Mouse (Mus musculus) heart, embryonic 12.5 days (tissue): Measurements from ENCODE around the gene Gla. TPM values are rescaled to one million over a fixed set of nuclear protein-coding genes. Genes with fewer than 3 reads are reported as not detected.

Experiments
- ATAC-seq: fragments of 200-750 bp; cut with Nextera tagmentation; 2 replicates; pipeline ENCODE4 v1.8.0; 2017; ENCODE audit warnings: moderate TSS enrichment, moderate library complexity; ENCODE audit not compliant: insufficient number of reproducible peaks, low FRiP score
- H3K27ac ChIP-seq: fragments of 300-500 bp; sonication (generic); 2 replicates; pipeline ENCODE4 v1.5.1; 2016; ENCODE audit warnings: mild to moderate bottlenecking, moderate library complexity; ENCODE audit not compliant: poor library complexity, severe bottlenecking
- H3K27me3 ChIP-seq: fragments of 300-500 bp; sonication (generic); replicated peaks from 2 replicates; pipeline ENCODE4 v1.6.1; 2016; ENCODE audit warnings: mild to moderate bottlenecking, moderate library complexity
- H3K36me3 ChIP-seq: fragments of 300-500 bp; sonication (generic); 2 replicates; pipeline ENCODE4 v1.6.1; 2016; ENCODE audit warnings: mild to moderate bottlenecking, moderate library complexity
- H3K4me1 ChIP-seq: fragments of 300-500 bp; sonication (generic); replicated peaks from 2 replicates; pipeline ENCODE4 v1.6.1; 2016; ENCODE audit warnings: mild to moderate bottlenecking
- H3K4me2 ChIP-seq: fragments of 300-500 bp; sonication (generic); 2 replicates; pipeline ENCODE4 v1.6.1; 2016; ENCODE audit warnings: mild to moderate bottlenecking, moderate library complexity
- H3K4me3 ChIP-seq: fragments of 300-500 bp; sonication (generic); 2 replicates; pipeline ENCODE4 v1.5.1; 2016; ENCODE audit warnings: mild to moderate bottlenecking
- H3K9ac ChIP-seq: fragments of 300-500 bp; sonication (generic); 2 replicates; pipeline ENCODE4 v1.6.1; 2016; ENCODE audit warnings: mild to moderate bottlenecking, moderate library complexity
- H3K9me3 ChIP-seq: fragments of 300-500 bp; sonication (generic); replicated peaks from 2 replicates; pipeline ENCODE4 v1.6.1; 2016; ENCODE audit warnings: mild to moderate bottlenecking, moderate library complexity
- WGBS: fragments of 180-500 bp; shearing (Covaris S2); methylation state at CpG from one replicate; pipeline ENCODE4 v1.1.7; 2016; 5-methylcytosine and 5-hydroxymethylcytosine counted together
- polyA plus RNA-seq: library from polyadenylated mRNA; unstranded; fragments of >200 nt; fragmentation: Nextera tagmentation; extraction: Ambion mirVana; gene quantifications from 2 replicates; pipeline ENCODE4 v1.2.1, GENCODE M21; 2016

Gla gene
- polyA plus RNA-seq, 1 experiment from 2014 or later, result 4.9 TPM

DNA sequence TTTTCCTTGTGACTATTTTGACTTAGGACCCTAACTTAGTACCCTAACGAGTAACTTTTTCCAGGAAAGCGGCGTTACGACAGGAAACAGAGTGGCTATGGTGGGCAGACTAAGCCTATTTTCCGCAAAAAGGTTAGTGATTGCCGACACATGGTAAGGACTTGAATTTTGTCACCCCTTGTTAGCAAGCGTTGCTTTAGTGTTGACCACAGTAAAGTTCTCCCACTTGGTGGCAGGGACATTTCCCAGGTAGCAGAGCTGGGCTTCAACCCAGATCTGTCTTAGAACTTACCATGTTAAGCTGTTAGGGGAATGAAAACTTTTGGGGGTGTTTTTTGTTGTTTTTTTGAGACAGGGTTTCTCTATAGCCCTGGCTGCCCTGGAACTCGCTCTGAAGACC lies 14.5 kb downstream of the Gla start:
- H3K4me1 ChIP-seq, result no peaks in the 10 kb centered on the region
- peaks cover 13% of the 10 kb centered on the region for H3K36me3 ChIP-seq
- H3K4me3 ChIP-seq, result peak overlapping the region; percentile 64
- H3K9ac ChIP-seq, result peak overlapping the region; percentile 86
- WGBS, result 34% methylated on average over 8 of the region's 8 CpGs
- no peaks in the 10 kb centered on the region for H3K27me3 ChIP-seq
- peak overlapping the region; percentile 89; the same call in 1 of the 2 replicates for H3K27ac ChIP-seq
- peak overlapping the region; percentile 74 for H3K4me2 ChIP-seq
- no peak for ATAC-seq
- H3K9me3 ChIP-seq, result no peaks in the 10 kb centered on the region

DNA sequence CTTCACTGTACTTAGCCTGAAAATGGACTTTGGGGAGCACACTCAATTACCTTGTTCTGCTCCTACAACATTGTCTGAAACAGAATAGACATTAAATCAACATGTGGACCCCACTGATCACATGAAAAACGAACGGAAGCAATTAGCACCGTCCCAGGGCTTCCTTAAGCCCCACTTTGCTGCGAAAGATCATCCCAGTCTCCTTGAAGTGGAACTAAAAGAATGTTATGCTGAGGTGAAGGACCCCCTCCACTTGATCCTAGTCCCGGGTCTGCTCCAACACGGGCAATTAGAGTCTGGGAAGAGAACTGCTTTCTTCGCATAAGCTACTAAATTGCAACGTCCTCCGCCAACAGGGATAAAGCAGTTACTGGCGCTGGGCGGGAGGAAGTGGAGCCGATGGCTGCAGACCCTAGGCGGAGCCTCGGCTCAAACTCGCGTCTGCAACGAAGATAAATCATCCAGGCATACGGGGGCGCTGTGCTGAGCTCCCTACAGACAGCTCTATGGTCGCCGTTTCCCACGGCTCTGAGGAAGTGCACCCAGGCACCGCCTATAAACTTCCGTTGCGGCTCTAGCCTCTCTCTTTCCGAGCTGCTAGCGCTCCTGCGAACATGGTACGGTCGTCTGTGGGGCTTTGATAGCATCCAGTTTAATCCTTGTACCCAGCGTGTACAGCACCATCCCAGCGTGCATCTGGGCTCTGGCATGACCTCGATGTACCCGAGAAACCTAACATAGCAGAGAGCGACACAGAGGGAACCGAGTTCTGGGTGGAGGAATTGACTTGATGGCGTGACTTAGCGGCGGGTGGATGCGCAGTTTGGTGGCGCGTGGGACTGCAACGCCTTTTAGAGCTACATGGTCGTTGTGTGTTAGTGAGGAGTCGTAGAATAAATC lies 15.6 kb downstream of the Gla start, which contains the start of gene Rpl36a:
Gene Rpl36a (plus strand): TSS at position 552 of the 900 bp plus-strand sequence.
- 16% methylated on average over 45 of the region's 45 CpGs for WGBS
- H3K27ac ChIP-seq, result peak within 1 kb of the TSS; percentile 89
- peak within 1 kb of the TSS; percentile 64 for H3K4me3 ChIP-seq
- peak; percentile 95 for ATAC-seq
- no peaks in the 10 kb centered on the region for H3K9me3 ChIP-seq
- H3K9ac ChIP-seq, result peak within 1 kb of the TSS; percentile 86
- peaks cover 13% of the 10 kb centered on the region for H3K36me3 ChIP-seq
- H3K4me2 ChIP-seq, result peak within 1 kb of the TSS; percentile 74
- no peaks in the 10 kb centered on the region for H3K4me1 ChIP-seq
- no peaks in the 10 kb centered on the region for H3K27me3 ChIP-seq

DNA sequence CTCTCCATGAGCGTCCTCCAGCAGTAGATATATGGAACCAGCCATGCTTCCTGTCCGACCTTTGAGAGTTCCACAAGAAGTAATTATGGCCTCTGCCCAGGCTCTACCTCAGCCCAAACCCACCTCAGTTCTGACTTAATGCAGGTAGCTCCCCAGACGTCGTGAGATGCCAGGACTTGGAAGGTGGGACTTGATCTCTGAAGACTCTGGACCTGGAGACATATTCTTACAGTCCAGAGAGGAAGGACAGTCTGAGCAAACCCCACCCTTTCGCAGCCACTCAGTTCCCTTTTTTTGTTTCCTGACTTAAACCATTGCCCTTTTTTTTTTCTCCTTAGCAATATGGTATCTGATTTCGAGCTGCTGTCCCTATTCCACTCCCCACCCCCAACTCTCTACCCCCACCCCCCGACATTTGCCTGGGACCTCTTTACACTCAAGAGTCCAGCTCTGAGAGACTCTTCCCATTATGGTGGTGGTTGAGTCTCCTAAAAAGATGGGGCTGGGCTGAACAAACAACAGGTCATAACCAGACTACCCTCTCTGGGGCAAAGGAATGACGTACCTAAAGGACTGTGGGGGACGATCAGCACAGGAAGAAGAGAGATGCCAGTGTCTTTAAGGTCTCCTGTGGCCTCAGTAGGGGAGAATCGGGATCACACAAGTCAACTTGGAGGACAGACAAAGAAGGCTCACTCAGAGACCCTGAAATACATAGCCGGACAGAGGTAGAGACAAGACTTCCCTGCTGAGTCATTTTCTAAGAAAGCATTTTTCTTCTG lies 17.8 kb downstream of the Gla start, which contains the start of gene Btk:
Gene Btk (minus strand): TSS at position 683 of the 782 bp plus-strand sequence.
- H3K4me2 ChIP-seq, result no peak within 1 kb of the TSS
- ATAC-seq, result no peak
- H3K4me3 ChIP-seq, result no peak within 1 kb of the TSS
- H3K36me3 ChIP-seq, result peaks cover 1% of the 10 kb centered on the region; the same call in 1 of the 2 replicates
- no peaks in the 10 kb centered on the region for H3K27me3 ChIP-seq
- no peaks in the 10 kb centered on the region for H3K9me3 ChIP-seq
- 69% methylated on average over 11 of the region's 11 CpGs for WGBS
- no peaks in the 10 kb centered on the region for H3K4me1 ChIP-seq
- H3K27ac ChIP-seq, result no peak within 1 kb of the TSS
- H3K9ac ChIP-seq, result no peak within 1 kb of the TSS

DNA sequence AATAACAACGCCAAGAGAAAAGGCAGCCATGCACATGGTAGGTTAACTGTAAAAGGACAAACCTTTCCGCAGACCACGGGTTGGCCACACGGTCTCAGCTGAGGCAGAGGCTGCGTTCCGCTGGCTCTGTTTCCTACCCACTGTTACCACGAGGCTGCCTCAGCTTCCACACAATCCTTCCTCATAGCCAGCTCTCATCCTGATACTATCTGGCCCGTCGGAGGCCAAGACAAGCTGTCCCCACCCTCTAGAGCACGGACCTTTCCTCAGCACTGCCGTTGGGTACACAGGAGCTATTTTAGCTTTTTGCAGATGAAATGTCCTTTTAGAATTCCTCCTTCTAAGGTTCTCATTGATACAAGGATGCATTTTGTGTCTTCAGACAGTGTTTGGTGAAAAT lies 18.7 kb downstream of the Gla start:
- ATAC-seq, result no peak
- Histone ChIP-seq H3K4me2 (no peak overlapping the region), H3K9ac (no peak overlapping the region), H3K4me3 (no peak overlapping the region), H3K27me3 (no peaks in the 10 kb centered on the region), H3K4me1 (no peaks in the 10 kb centered on the region), H3K27ac (no peak overlapping the region), H3K9me3 (no peaks in the 10 kb centered on the region), H3K36me3 (no peaks in the 10 kb centered on the region)
- WGBS, result 73% methylated on average over 11 of the region's 11 CpGs

DNA sequence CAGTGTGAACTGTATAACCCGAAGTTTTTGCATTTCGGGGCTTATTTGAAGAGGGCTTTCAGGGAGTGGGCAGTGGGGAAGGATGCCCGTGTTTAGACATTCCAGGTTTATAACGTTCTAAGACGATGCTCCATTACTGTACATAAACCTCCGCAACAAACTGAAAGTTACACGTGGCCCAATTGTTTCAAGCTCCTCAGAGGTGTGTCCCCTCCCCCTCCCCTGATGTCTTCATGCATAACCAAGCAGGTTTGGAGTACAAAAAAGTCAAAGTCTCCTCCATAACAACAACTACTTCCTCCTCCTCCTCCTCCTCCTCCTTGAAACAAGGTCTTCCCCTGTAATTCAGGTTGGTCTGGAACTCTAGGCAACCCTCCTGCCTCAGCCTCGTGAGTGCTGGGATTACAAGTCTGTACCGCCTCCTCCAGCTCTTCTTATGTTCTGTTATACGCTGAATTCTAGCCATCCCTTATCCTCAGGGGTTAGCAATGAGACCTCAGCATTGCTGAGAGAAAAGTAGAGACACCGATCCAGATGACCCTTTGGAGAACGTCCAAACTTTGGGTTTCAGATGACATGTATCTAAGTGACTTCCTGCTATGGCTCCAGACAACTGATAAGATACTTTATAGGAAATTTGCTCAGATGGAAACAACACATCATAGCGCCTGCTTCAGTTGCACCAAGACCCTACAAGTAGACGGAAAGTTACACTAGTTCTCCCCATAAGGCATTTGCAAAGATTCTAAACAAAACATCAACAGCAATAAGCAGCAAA lies 20.2 kb downstream of the Gla start:
- no peaks in the 10 kb centered on the region for H3K9me3 ChIP-seq

DNA sequence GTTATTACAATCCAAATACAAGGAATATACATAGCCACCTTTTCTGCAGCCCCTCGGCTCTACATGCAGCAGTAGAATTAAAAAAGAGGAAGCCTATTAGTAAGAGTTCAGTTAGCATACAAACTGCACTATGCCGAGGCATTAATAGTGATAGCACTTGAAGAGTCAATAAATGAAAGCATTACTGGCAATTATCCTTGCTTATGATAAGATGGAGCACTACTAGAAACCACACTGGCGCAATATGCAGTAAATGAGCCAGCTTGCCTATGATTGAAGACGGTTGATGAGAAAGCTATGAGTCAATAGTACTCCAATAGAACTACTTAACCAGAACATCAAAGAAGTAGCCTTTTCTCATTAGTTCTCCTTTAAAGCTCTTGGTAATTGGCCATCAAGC lies 23.0 kb downstream of the Gla start:
- WGBS, result 82% methylated on average over 4 of the region's 4 CpGs
- Histone ChIP-seq H3K4me2 (no peak overlapping the region), H3K9ac (no peak overlapping the region), H3K4me3 (no peak overlapping the region), H3K27ac (no peak overlapping the region), H3K9me3 (no peaks in the 10 kb centered on the region), H3K4me1 (no peaks in the 10 kb centered on the region), H3K27me3 (no peaks in the 10 kb centered on the region), H3K36me3 (no peaks in the 10 kb centered on the region)
- no peak for ATAC-seq

More for the DNA sequence above, 20.2 kb downstream of the Gla start:
- Histone ChIP-seq H3K4me2 (no peak overlapping the region), H3K27ac (no peak overlapping the region), H3K4me3 (no peak overlapping the region), H3K9ac (no peak overlapping the region), H3K4me1 (no peaks in the 10 kb centered on the region), H3K36me3 (no peaks in the 10 kb centered on the region), H3K27me3 (no peaks in the 10 kb centered on the region)
- WGBS, result 72% methylated on average over 14 of the region's 14 CpGs
- ATAC-seq, result no peak

DNA sequence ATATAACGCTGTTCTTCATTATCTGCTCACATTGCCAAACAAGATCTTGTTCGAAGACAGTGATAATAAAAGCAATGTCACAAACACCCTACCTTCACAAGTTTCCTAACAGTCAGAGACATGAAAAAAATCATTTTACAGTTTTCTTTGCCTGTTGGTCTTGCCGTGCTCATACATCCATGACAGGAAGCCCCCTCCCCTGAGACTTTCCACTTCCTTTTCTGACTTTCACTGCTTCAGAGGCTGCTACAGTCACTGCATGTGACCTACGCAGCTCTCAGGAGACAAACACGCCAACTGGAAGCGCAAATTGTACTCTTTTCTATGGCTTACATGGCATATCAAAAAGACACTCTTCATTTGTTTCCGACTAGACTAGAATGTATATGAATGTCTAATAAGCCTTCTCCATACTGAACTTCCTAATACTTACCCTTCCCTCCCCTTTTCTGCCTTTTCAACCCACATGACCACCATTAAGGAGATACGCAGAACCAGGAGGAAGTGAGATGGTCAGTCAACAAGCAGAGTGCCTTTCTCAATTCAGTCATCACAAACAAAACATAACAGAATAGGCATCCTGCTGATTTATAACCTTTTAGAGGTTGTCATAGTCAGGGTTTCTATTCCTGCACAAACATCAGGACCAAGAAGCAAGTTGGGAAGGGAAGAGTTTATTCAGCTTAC lies 34.2 kb downstream of the Gla start:
- Histone ChIP-seq H3K27me3 (no peaks in the 10 kb centered on the region), H3K9me3 (no peaks in the 10 kb centered on the region), H3K4me3 (no peak overlapping the region), H3K27ac (no peak overlapping the region), H3K36me3 (no peaks in the 10 kb centered on the region), H3K4me2 (no peak overlapping the region), H3K9ac (no peak overlapping the region), H3K4me1 (no peaks in the 10 kb centered on the region)
- no peak for ATAC-seq
- 71% methylated on average over 8 of the region's 8 CpGs for WGBS

DNA sequence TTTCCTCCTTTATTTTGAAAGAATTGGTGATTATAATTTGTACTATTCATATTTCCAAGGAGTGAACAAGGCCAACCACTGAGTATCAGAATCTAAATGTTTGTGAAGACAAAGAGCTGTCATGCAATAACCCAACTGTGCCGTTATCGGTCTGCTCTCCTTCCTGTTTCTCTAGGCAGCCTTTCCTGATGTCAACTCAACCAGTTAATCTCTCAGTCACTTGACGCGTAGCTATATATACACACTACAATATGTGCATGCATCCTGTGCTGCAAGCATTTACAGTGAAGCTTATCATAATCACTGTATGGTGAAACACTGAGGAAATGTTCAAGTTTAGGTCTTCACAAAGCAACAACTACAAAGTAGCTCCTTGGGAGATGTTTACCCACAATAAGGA lies 36.6 kb downstream of the Gla start:
- Histone ChIP-seq H3K9ac (no peak overlapping the region), H3K36me3 (no peaks in the 10 kb centered on the region), H3K4me1 (no peaks in the 10 kb centered on the region), H3K9me3 (no peaks in the 10 kb centered on the region), H3K4me3 (no peak overlapping the region), H3K27me3 (no peaks in the 10 kb centered on the region), H3K4me2 (no peak overlapping the region), H3K27ac (no peak overlapping the region)
- ATAC-seq, result no peak
- WGBS, result 57% methylated on average over 4 of the region's 4 CpGs

DNA sequence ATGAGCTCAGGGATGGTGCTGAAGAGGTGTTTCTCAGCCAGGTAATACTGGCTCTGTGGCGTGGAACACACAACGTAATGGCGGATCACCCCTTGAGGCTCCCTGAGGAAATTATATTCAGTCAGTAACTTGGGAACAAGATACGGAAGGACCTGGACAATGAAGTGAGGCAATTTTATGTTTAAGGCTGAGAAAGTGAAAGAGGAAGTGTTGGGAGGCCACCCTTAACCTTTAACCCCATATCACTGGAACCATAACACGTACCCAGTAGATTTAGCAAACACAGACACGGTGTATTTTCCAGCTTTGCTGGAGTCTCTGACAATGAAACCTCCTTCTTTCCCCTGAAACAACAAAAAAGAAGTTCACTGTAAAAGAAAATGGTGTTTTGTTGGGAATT lies 46.5 kb downstream of the Gla start:
- Histone ChIP-seq H3K9ac (no peak overlapping the region), H3K9me3 (0 out of 2 replicates have a peak, but pooled peaks cover 2% of the 10 kb centered on the region), H3K4me3 (no peak overlapping the region), H3K4me1 (no peaks in the 10 kb centered on the region), H3K27ac (no peak overlapping the region), H3K4me2 (no peak overlapping the region), H3K27me3 (no peaks in the 10 kb centered on the region), H3K36me3 (no peaks in the 10 kb centered on the region)
- 70% methylated on average over 6 of the region's 6 CpGs for WGBS
- no peak for ATAC-seq

DNA sequence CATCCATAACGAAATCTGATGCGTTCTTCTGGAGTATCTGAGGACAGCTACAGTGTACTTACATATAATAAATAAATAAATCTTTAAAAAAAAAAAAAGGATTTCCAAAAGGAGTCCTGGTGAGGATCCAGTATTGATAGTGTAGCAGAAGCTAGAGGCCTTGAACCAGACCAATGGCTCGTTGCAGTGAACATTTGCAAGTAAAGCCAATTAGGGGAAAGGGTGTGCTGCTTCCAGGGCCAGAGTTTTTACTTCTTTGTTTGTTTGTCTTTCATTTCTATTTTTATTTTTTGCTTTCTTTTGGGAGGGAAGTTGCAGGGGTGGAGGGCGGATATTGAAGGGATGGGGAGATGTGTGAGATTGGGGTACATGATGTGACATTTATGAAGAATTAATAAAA lies 47.6 kb downstream of the Gla start:
- H3K9ac ChIP-seq, result no peak overlapping the region
- ATAC-seq, result no peak
- H3K4me1 ChIP-seq, result no peaks in the 10 kb centered on the region
- H3K27ac ChIP-seq, result no peak overlapping the region
- no peak overlapping the region for H3K4me3 ChIP-seq
- H3K27me3 ChIP-seq, result no peaks in the 10 kb centered on the region
- H3K36me3 ChIP-seq, result no peaks in the 10 kb centered on the region
- 0 out of 2 replicates have a peak, but pooled peaks cover 2% of the 10 kb centered on the region for H3K9me3 ChIP-seq
- H3K4me2 ChIP-seq, result no peak overlapping the region
- WGBS, result 85% methylated on average over 4 of the region's 4 CpGs
